Mouse (Mus musculus): ENCODE data around the gene Saxo2.

- TF ChIP-seq CTCF (IDR thresholded peaks at IDR 0.05; ENCODE audit: insufficient read depth, low read length) (peak; percentile 44), POLR2A (IDR thresholded peaks at IDR 0.05; ENCODE audit: borderline replicate concordance, extremely low read depth, low read depth, low read length) (no peak)
Observed at GRCm38 (mm10) chr7:82676834-82677233, 28.5 kb upstream of the Saxo2 start.

Measured in lung, adult 2 months (tissue).